Mouse (Mus musculus): ENCODE measurements around the gene Neurl4. TPM values are rescaled to one million over a fixed set of nuclear protein-coding genes. Genes with fewer than 3 reads are reported as not detected.

Gene Neurl4
- polyA plus RNA-seq, 1 experiment from 2014 or later, result 29.0 TPM

- Histone ChIP-seq H3K27ac (replicated peaks; ENCODE audit: low read depth, low read length) (no peak overlapping the region), H3K36me3 (ENCODE audit: control insufficient read depth, insufficient read depth, low read length) (no peaks in the 10 kb centered on the region), H3K4me1 (ENCODE audit: control insufficient read depth, insufficient read depth, low read length) (peaks cover 14% of the 10 kb centered on the region), H3K4me2 (ENCODE audit: low read length) (peak overlapping the region; percentile 69), H3K27me3 (ENCODE audit: control insufficient read depth, insufficient read depth, low read length) (peaks cover 17% of the 10 kb centered on the region; the same call in 1 of the 2 replicates), H3K4me3 (replicated peaks; ENCODE audit: low read depth, low read length) (0 out of 2 replicates have a peak overlapping the region, but pooled peaks have one; percentile 0), H3K9me3 (ENCODE audit: control insufficient read depth, low read length) (no peaks in the 10 kb centered on the region), H3K9ac (replicated peaks; ENCODE audit: low read length) (no peak overlapping the region)
- DNase-seq (no peak), ATAC-seq (ENCODE audit: low FRiP score, low TSS enrichment) (no peak)
- 60% methylated on average over 15 of the region's 15 CpGs for WGBS
Measured at GRCm38 (mm10) chr11:69879711-69880110, 21.2 kb upstream of the Neurl4 start.

- Histone ChIP-seq H3K4me1 (ENCODE audit: control insufficient read depth, insufficient read depth, low read length) (peaks cover 14% of the 10 kb centered on the region), H3K9me3 (ENCODE audit: control insufficient read depth, low read length) (no peaks in the 10 kb centered on the region), H3K9ac (replicated peaks; ENCODE audit: low read length) (peak overlapping the region; percentile 44; the same call in 1 of the 2 replicates), H3K27me3 (ENCODE audit: control insufficient read depth, insufficient read depth, low read length) (peaks cover 17% of the 10 kb centered on the region; the same call in 1 of the 2 replicates), H3K27ac (replicated peaks; ENCODE audit: low read depth, low read length) (0 out of 2 replicates have a peak overlapping the region, but pooled peaks have one; percentile 37), H3K4me3 (replicated peaks; ENCODE audit: low read depth, low read length) (peak overlapping the region; percentile 40), H3K4me2 (ENCODE audit: low read length) (peak overlapping the region; percentile 69), H3K36me3 (ENCODE audit: control insufficient read depth, insufficient read depth, low read length) (no peaks in the 10 kb centered on the region)
- under 1% methylated on average over 18 of the region's 18 CpGs for WGBS
- 0 out of 2 replicates have a peak, but pooled peaks have one; percentile 25 for ATAC-seq (ENCODE audit: low FRiP score, low TSS enrichment)
- DNase-seq, result peak; percentile 82
Measured at GRCm38 (mm10) chr11:69880506-69880852, 20.4 kb upstream of the Neurl4 start.

GRCm38 (mm10) chr11:69880853-69881603 lies 19.8 kb upstream of the Neurl4 start, which contains the start of gene Kctd11:
Gene Kctd11, minus strand, starts transcription at chr11:69881406.
- Histone ChIP-seq H3K9ac (replicated peaks; ENCODE audit: low read length) (peak within 1 kb of the TSS; percentile 44; the same call in 1 of the 2 replicates), H3K4me1 (ENCODE audit: control insufficient read depth, insufficient read depth, low read length) (peaks cover 14% of the 10 kb centered on the region), H3K27ac (replicated peaks; ENCODE audit: low read depth, low read length) (0 out of 2 replicates have a peak within 1 kb of the TSS, but pooled peaks have one; percentile 37), H3K27me3 (ENCODE audit: control insufficient read depth, insufficient read depth, low read length) (peaks cover 17% of the 10 kb centered on the region; the same call in 1 of the 2 replicates), H3K4me2 (ENCODE audit: low read length) (peak within 1 kb of the TSS; percentile 69), H3K36me3 (ENCODE audit: control insufficient read depth, insufficient read depth, low read length) (no peaks in the 10 kb centered on the region), H3K9me3 (ENCODE audit: control insufficient read depth, low read length) (no peaks in the 10 kb centered on the region), H3K4me3 (replicated peaks; ENCODE audit: low read depth, low read length) (peak within 1 kb of the TSS; percentile 40)
- DNase-seq (peak; percentile 74), ATAC-seq (ENCODE audit: low FRiP score, low TSS enrichment) (peak; percentile 79; the same call in 1 of the 2 replicates)
- WGBS, result under 1% methylated on average over 46 of the region's 46 CpGs

- ATAC-seq (ENCODE audit: low FRiP score, low TSS enrichment), result no peak
- Histone ChIP-seq H3K36me3 (ENCODE audit: control insufficient read depth, insufficient read depth, low read length) (no peaks in the 10 kb centered on the region), H3K27ac (replicated peaks; ENCODE audit: low read depth, low read length) (no peak overlapping the region), H3K9ac (replicated peaks; ENCODE audit: low read length) (peak overlapping the region; percentile 44; the same call in 1 of the 2 replicates), H3K4me3 (replicated peaks; ENCODE audit: low read depth, low read length) (peak overlapping the region; percentile 40), H3K4me2 (ENCODE audit: low read length) (peak overlapping the region; percentile 69), H3K4me1 (ENCODE audit: control insufficient read depth, insufficient read depth, low read length) (peaks cover 14% of the 10 kb centered on the region), H3K9me3 (ENCODE audit: control insufficient read depth, low read length) (no peaks in the 10 kb centered on the region), H3K27me3 (ENCODE audit: control insufficient read depth, insufficient read depth, low read length) (peaks cover 17% of the 10 kb centered on the region; the same call in 1 of the 2 replicates)
- 58% methylated on average over 21 of the region's 21 CpGs for WGBS
- DNase-seq, result no peak
Measured at GRCm38 (mm10) chr11:69881787-69882670, 18.8 kb upstream of the Neurl4 start.

GRCm38 (mm10) chr11:69883066-69883465 lies 17.8 kb upstream of the Neurl4 start:
- Histone ChIP-seq H3K4me1 (ENCODE audit: control insufficient read depth, insufficient read depth, low read length) (peaks cover 14% of the 10 kb centered on the region), H3K27ac (replicated peaks; ENCODE audit: low read depth, low read length) (no peak overlapping the region), H3K36me3 (ENCODE audit: control insufficient read depth, insufficient read depth, low read length) (no peaks in the 10 kb centered on the region), H3K27me3 (ENCODE audit: control insufficient read depth, insufficient read depth, low read length) (peaks cover 17% of the 10 kb centered on the region; the same call in 1 of the 2 replicates), H3K4me2 (ENCODE audit: low read length) (no peak overlapping the region), H3K9me3 (ENCODE audit: control insufficient read depth, low read length) (no peaks in the 10 kb centered on the region), H3K9ac (replicated peaks; ENCODE audit: low read length) (no peak overlapping the region), H3K4me3 (replicated peaks; ENCODE audit: low read depth, low read length) (no peak overlapping the region)
- no peak for DNase-seq
- no peak for ATAC-seq (ENCODE audit: low FRiP score, low TSS enrichment)
- 61% methylated on average over 4 of the region's 4 CpGs for WGBS

- Histone ChIP-seq H3K27me3 (ENCODE audit: control insufficient read depth, insufficient read depth, low read length) (peaks cover 17% of the 10 kb centered on the region; the same call in 1 of the 2 replicates), H3K4me1 (ENCODE audit: control insufficient read depth, insufficient read depth, low read length) (peaks cover 14% of the 10 kb centered on the region), H3K9me3 (ENCODE audit: control insufficient read depth, low read length) (no peaks in the 10 kb centered on the region), H3K27ac (replicated peaks; ENCODE audit: low read depth, low read length) (no peak overlapping the region), H3K4me2 (ENCODE audit: low read length) (no peak overlapping the region), H3K9ac (replicated peaks; ENCODE audit: low read length) (no peak overlapping the region), H3K36me3 (ENCODE audit: control insufficient read depth, insufficient read depth, low read length) (no peaks in the 10 kb centered on the region), H3K4me3 (replicated peaks; ENCODE audit: low read depth, low read length) (no peak overlapping the region)
- no peak for ATAC-seq (ENCODE audit: low FRiP score, low TSS enrichment)
- no peak for DNase-seq
- WGBS, result 87% methylated on average over 8 of the region's 8 CpGs
Measured at GRCm38 (mm10) chr11:69883527-69884151, 17.2 kb upstream of the Neurl4 start.

- Histone ChIP-seq H3K36me3 (ENCODE audit: control insufficient read depth, insufficient read depth, low read length) (no peaks in the 10 kb centered on the region), H3K27me3 (ENCODE audit: control insufficient read depth, insufficient read depth, low read length) (peaks cover 17% of the 10 kb centered on the region; the same call in 1 of the 2 replicates), H3K4me1 (ENCODE audit: control insufficient read depth, insufficient read depth, low read length) (peaks cover 14% of the 10 kb centered on the region), H3K4me3 (replicated peaks; ENCODE audit: low read depth, low read length) (no peak overlapping the region), H3K27ac (replicated peaks; ENCODE audit: low read depth, low read length) (no peak overlapping the region), H3K4me2 (ENCODE audit: low read length) (no peak overlapping the region), H3K9ac (replicated peaks; ENCODE audit: low read length) (no peak overlapping the region), H3K9me3 (ENCODE audit: control insufficient read depth, low read length) (no peaks in the 10 kb centered on the region)
- WGBS, result 88% methylated on average over 9 of the region's 9 CpGs
- ATAC-seq (ENCODE audit: low FRiP score, low TSS enrichment) (no peak), DNase-seq (no peak)
Measured at GRCm38 (mm10) chr11:69884240-69884639, 16.6 kb upstream of the Neurl4 start.

GRCm38 (mm10) chr11:69884663-69885062 lies 16.2 kb upstream of the Neurl4 start:
- no peaks in the 10 kb centered on the region for H3K9me3 ChIP-seq (ENCODE audit: control insufficient read depth, low read length)
- 85% methylated on average over 8 of the region's 8 CpGs for WGBS
- no peaks in the 10 kb centered on the region for H3K36me3 ChIP-seq (ENCODE audit: control insufficient read depth, insufficient read depth, low read length)
- no peak overlapping the region for H3K27ac ChIP-seq (replicated peaks; ENCODE audit: low read depth, low read length)
- DNase-seq, result no peak
- ATAC-seq (ENCODE audit: low FRiP score, low TSS enrichment), result no peak
- H3K27me3 ChIP-seq (ENCODE audit: control insufficient read depth, insufficient read depth, low read length), result peaks cover 17% of the 10 kb centered on the region; the same call in 1 of the 2 replicates
- no peak overlapping the region for H3K4me2 ChIP-seq (ENCODE audit: low read length)
- no peak overlapping the region for H3K9ac ChIP-seq (replicated peaks; ENCODE audit: low read length)
- H3K4me1 ChIP-seq (ENCODE audit: control insufficient read depth, insufficient read depth, low read length), result peaks cover 14% of the 10 kb centered on the region
- H3K4me3 ChIP-seq (replicated peaks; ENCODE audit: low read depth, low read length), result no peak overlapping the region

Data from midbrain, embryonic 14.5 days (tissue).